Mouse (Mus musculus) embryo, embryonic 9.5 days (tissue): ENCODE measurements around the gene Cdh13.

ENCODE experiments used
- DNase-seq: peaks from one replicate; pipeline ENCODE4 v3.0.0-alpha.2; 2017; ENCODE audit errors: extremely low spot score

Cdh13 gene

DNA sequence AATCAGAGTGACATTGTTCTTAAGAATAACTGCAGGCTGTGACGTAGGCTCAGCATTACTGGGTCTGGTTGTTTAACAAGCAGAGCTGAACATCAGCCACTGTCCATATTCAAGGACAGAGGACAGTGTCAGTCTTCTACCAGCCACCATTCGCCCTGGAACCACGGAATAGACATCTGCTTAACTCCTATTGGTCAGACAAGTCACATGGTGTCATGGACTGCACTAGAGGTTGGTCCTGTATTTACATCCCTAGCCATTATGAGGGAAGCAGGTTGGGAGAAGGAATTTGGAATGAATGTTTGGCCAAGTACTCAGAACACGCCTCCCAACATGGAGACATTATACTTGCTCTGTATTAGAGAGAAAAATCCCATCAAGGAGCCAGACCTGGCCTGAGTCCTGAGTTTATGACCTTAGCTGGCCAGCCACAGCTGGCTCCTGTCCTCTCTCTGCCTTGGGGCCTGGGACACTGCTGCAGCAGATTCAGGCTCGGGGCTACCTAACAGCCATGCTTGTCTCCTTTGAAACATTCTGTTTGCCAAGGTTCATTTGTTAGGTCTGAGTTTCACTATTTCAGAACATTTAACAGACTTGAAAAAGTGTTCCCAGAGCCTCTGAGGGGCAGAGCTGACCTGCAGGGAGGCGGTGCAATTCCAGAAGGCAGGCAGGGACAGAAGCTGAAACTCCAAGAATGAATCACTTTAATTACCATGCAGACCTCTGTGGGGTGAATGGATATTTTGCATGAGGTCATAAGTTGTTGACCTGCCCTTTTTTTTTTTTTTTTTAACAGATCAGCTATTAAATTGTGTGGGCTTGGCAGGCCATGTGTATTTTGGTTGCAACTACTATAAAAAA, 282.6 kb downstream of the Cdh13 start:
- no peak for DNase-seq

DNA sequence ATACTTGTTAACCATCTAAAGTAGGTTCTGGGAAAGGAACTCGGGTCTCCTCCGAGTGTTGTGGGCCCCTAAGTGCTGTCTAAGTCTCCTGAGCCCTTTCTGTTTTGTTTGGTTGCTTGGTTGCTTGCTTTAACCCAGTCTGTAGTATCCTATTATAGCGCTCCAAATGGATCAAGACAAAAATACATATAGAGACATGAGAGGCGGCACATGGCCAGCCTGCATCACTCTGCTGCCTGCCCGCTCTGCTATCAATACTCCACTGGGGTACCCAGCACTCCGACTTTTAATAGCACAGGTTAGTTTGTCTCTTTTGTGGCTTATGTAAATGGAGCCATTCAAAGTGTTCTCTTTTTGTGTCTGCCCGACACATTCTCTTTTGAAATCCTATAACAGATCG, 285.8 kb downstream of the Cdh13 start:
- DNase-seq, result no peak

GRCm38 (mm10) chr8:118581256-118581655, 297.7 kb downstream of the Cdh13 start:
- no peak for DNase-seq

GRCm38 (mm10) chr8:118582185-118582584, 298.7 kb downstream of the Cdh13 start:
- no peak for DNase-seq

GRCm38 (mm10) chr8:118587981-118588380, 304.4 kb downstream of the Cdh13 start:
- DNase-seq, result no peak

- no peak for DNase-seq
These were observed 313.3 kb downstream of the Cdh13 start for GRCm38 (mm10) chr8:118596816-118597215.

DNA sequence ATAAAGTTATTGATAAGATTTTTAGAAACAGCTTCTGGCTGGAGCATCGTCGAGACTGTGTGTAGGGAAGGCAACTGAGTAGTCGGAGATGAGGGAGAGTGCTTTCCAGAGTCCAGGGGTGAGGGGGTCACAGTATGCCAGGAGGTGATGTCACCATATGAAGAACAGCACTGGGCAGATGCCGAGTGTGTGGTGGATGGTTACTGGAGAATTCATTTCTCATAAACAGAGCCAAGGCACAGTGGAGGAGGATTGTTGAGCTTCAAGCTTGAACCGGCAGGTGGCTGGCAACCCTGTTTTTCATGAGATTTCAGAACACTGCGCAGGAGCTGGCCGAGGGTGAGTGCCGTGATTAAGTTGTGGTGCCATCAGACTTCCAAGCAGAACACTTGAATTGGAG, 317.8 kb downstream of the Cdh13 start:
- DNase-seq, result no peak

DNA sequence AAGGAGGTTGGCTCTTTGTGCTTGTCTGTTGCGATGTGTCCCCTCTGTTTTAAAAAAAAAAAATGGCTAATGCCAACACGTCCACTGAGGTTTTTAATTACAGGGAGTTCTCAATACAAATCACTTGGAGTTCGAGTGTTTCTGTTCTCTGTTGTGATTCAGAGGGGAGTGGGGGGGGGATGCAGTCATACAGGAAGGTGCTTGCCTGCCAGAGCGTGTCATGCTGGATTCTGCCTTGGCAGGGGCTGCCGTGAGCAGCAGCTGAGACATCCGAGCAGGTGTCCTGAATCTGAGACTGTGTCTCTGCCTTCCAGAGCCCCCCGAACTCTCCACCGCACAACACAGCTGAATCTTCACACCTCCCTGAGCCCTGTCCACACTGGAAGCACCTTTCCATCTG, 318.5 kb downstream of the Cdh13 start:
- no peak for DNase-seq

- DNase-seq, result no peak
These were observed 328.0 kb downstream of the Cdh13 start for GRCm38 (mm10) chr8:118611551-118611950.

DNA sequence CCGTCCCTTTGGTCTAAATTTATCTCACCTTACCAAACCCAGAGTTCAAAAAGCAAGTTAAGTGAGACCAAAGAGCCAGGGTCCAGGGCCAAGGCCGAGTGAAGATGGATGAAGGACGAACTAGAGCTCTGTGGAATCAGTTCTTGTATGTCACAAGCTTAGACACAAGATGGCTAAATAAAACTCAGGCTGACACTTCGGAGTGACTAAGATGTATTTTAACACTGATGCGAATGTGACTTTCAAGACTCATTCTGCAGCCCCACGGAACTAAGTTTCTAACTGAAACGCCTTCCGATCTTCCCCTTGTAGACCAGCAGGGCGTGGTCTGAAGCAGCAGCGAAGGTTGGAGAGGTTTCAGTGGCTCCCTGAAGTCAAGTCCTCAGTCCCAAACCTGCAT, 334.7 kb downstream of the Cdh13 start:
- no peak for DNase-seq

- no peak for DNase-seq
These were observed 342.9 kb downstream of the Cdh13 start for GRCm38 (mm10) chr8:118626425-118626824.

- no peak for DNase-seq
These were observed 344.2 kb downstream of the Cdh13 start for GRCm38 (mm10) chr8:118627737-118628136.

- no peak for DNase-seq
These were observed 345.2 kb downstream of the Cdh13 start for GRCm38 (mm10) chr8:118628702-118629101.

- DNase-seq, result no peak
These were observed 351.9 kb downstream of the Cdh13 start for GRCm38 (mm10) chr8:118635296-118636060.

DNA sequence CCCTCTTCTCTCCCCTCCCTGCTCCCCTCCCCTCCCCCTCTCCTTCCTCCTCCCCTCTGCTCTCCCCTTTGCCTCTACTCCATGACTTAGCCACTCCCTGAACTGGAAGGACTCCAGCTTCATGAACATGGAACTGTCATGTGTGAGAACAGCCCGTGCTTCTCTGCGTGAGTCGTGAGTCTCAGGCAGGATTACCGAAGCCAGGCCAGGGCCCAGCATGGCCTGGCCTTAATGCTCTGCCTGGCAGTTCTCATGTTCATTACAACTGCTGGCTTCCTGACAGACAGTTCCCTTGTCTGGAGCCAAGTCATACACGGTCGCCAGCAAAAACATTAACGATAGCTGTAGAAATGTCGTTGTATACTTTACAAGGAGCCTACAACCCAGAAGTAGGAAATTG, 356.1 kb downstream of the Cdh13 start:
- DNase-seq, result no peak

GRCm38 (mm10) chr8:118641799-118642198, 358.3 kb downstream of the Cdh13 start:
- no peak for DNase-seq

- no peak for DNase-seq
These were observed 365.4 kb downstream of the Cdh13 start for GRCm38 (mm10) chr8:118648801-118649537.

- DNase-seq, result no peak
These were observed 366.4 kb downstream of the Cdh13 start for GRCm38 (mm10) chr8:118649981-118650380.

DNA sequence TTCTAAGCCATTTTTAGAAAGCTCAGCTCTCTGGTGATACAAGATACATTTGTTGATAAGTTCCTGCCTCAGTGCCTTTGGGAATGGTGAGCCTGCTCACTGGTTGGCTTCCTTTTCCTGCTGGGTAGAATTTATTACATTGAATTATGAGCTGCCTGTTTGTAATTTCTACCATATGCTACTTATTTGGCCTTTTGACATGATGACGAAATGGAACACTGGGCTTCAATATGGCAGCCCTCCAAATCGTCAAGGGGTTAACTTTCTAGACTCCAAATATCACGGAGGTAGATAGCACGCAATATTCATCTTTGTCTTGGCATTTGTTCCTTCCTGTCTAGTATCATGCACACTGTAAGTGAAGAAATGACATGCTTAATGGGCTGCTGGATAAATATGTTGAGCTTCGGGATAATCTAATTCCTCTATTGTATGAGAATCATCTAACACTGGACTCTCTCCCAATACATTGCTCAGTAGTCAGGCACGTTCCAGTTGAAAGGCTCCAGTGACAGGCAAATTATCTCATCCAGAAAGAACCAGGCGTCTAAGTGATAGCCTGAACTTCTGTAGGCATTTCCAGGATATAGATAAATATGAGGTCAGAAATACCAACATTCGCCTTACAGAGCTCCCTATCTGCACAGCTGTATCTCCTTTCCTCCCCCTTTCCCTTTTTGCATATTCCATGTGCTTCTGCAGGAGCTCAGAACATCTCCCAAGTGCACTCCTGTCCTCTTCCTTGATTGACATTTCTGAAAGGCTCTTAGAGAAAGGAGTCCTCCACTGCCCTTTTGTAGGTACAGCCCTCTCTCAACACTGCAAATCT, 378.7 kb downstream of the Cdh13 start:
- no peak for DNase-seq

- DNase-seq, result no peak
These were observed 381.5 kb downstream of the Cdh13 start for GRCm38 (mm10) chr8:118665081-118665480.

DNA sequence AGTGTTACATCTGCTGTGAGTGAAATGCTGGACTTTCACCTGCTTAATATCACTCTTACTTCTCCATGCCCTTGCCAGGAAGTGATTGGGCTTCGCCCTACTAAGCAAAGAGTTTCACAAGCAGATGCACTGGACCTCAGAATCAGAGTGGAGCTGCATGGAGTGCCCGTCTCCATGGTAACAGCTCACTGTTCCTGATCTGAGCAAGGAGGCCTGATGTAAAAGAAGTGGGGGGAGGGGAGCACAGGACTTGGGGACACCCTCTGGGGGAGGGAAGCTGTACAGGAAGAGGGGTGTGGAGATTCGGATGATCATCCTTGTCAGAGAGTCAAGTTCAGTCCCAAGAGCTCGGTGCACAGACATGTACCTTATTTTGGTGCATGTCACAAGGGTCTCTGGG, 384.2 kb downstream of the Cdh13 start:
- DNase-seq, result no peak
